Mouse (Mus musculus) ES-E14 (cell line): ENCODE measurements around the gene Fev. TPM values are rescaled to one million over a fixed set of nuclear protein-coding genes. Genes with fewer than 3 reads are reported as not detected.
A peak's percentile ranks its signal among the peaks of the same experiment; 100 is the strongest.

Source experiments
- DNase-seq: peaks from one replicate; pipeline ENCODE4 v3.0.0-alpha.2; 2013; ENCODE audit warnings: low read depth, low spot score
- H3K27ac ChIP-seq: 2 replicates; pipeline ENCODE4 v1.5.1; 2012; ENCODE audit warnings: low read depth, mild to moderate bottlenecking, low read length, moderate library complexity, mixed read lengths; ENCODE audit not compliant: poor library complexity, insufficient read depth, severe bottlenecking
- H3K36me3 ChIP-seq: 2 replicates; pipeline ENCODE4 v1.6.1; 2012; ENCODE audit warnings: mild to moderate bottlenecking, low read length, moderate library complexity, mixed read lengths; ENCODE audit not compliant: control insufficient read depth, poor library complexity, insufficient read depth, severe bottlenecking
- H3K4me1 ChIP-seq, 2 experiments: fragments of 150-350 bp in 1 of 2; sonication (generic) in 1 of 2; 2 replicates each; pipeline ENCODE4 v1.6.1; 2012; ENCODE audit warnings: low read length in 2 of 2, mild to moderate bottlenecking in 1 of 2, mixed read lengths in 1 of 2; ENCODE audit not compliant: control insufficient read depth in 2 of 2, insufficient read depth in 2 of 2, poor library complexity in 1 of 2
- H3K4me3 ChIP-seq, 2 experiments: fragments of 150-350 bp in 1 of 2; sonication (generic) in 1 of 2; 2 replicates each; pipeline ENCODE4 v1.5.1; 2012; ENCODE audit warnings: low read length in 2 of 2, low read depth in 1 of 2, mild to moderate bottlenecking in 1 of 2, mixed read lengths in 1 of 2; ENCODE audit not compliant: insufficient read depth in 1 of 2, poor library complexity in 1 of 2, severe bottlenecking in 1 of 2
- H3K9ac ChIP-seq: 2 replicates; pipeline ENCODE4 v1.6.1; 2012; ENCODE audit warnings: low read depth, mild to moderate bottlenecking, low read length, mixed read lengths; ENCODE audit not compliant: poor library complexity, insufficient read depth, severe bottlenecking
- H3K9me3 ChIP-seq: fragments of 150-350 bp; sonication (generic); 2 replicates; pipeline ENCODE4 v1.6.1; 2012; ENCODE audit warnings: low read depth, mild to moderate bottlenecking, low read length; ENCODE audit not compliant: control insufficient read depth, insufficient read depth
- CHD2 ChIP-seq: IDR thresholded peaks from 2 replicates; pipeline ENCODE4 v1.6.1; 2014; ENCODE audit warnings: mild to moderate bottlenecking, low read depth, low read length, inconsistent platforms
- HCFC1 ChIP-seq: IDR thresholded peaks from 2 replicates; pipeline ENCODE4 v1.6.1; 2012; ENCODE audit warnings: low read length, inconsistent platforms, borderline replicate concordance; ENCODE audit not compliant: insufficient read depth
- MAFK ChIP-seq: IDR thresholded peaks from 2 replicates; pipeline ENCODE4 v1.6.1; 2014; ENCODE audit warnings: mild to moderate bottlenecking, low read depth, low read length, inconsistent platforms; ENCODE audit not compliant: insufficient read depth
- ZC3H11A ChIP-seq: IDR thresholded peaks from 2 replicates; pipeline ENCODE4 v1.6.1; 2012; ENCODE audit warnings: low read depth, mild to moderate bottlenecking, inconsistent platforms, low read length, borderline replicate concordance
- ZNF384 ChIP-seq: IDR thresholded peaks from 2 replicates; pipeline ENCODE4 v1.6.1; 2012; ENCODE audit warnings: low read depth, low read length, inconsistent platforms
- in situ Hi-C, 2 experiments: fragments of 600-800 bp; cut with MboI; formaldehyde crosslinking; loops; one replicate each; pipeline ENCODE4 v1.15.1; 2025; ENCODE audit warnings: low sequenced_read_pairs in 2 of 2, inconsistent platforms in 1 of 2; ENCODE audit not compliant: unreplicated experiment in 2 of 2
- total RNA-seq: library from RNA; depleted of rRNA; stranded (reverse); fragments of 300-350 nt; gene quantifications from 2 replicates; pipeline ENCODE4 v1.2.3, GENCODE M21; 2012

Gene Fev
- total RNA-seq, 1 experiment: not detected

GRCm38 (mm10) chr1:74856439-74856720 is 28.8 kb downstream of the Fev start:
- Histone ChIP-seq H3K36me3 (no peaks in the 10 kb centered on the region), H3K9ac (no peak overlapping the region)
- in situ Hi-C loops: loop anchor here in 1 of 2 experiments (10.0 kb wide), 2 partner anchors 52 to 82 kb away; partner anchors contain the start of gene Wnt6

GRCm38 (mm10) chr1:74855651-74856438 is 29.4 kb downstream of the Fev start:
- in situ Hi-C loops: loop anchor here in 1 of 2 experiments (10.0 kb wide), 2 partner anchors 51 to 81 kb away; partner anchors contain the start of gene Wnt6
- no peaks in the 10 kb centered on the region for H3K36me3 ChIP-seq
- no peak for TF ChIP-seq MAFK
- no peak for TF ChIP-seq ZNF384
- TF ChIP-seq HCFC1: no peak
- no peak for TF ChIP-seq ZC3H11A
- TF ChIP-seq CHD2: no peak
- H3K27ac ChIP-seq: no peak overlapping the region
- DNase-seq: no peak
- no peak overlapping the region for H3K9ac ChIP-seq
- peak overlapping the region; percentile 37 to 75; a peak in 3 of 4 replicates for H3K4me3 ChIP-seq
- H3K4me1 ChIP-seq: peaks cover 5 to 36% of the 10 kb centered on the region in 2 experiments; a peak in 3 of 4 replicates
- no peaks in the 10 kb centered on the region for H3K9me3 ChIP-seq

More at GRCm38 (mm10) chr1:74856439-74856720, 28.8 kb downstream of the Fev start:
- no peaks in the 10 kb centered on the region for H3K9me3 ChIP-seq
- H3K4me1 ChIP-seq: peaks cover 5 to 32% of the 10 kb centered on the region in 2 experiments; a peak in 3 of 4 replicates
- peak overlapping the region; percentile 37 to 75; a peak in 3 of 4 replicates for H3K4me3 ChIP-seq
- DNase-seq: no peak
- TF ChIP-seq HCFC1 (no peak), ZC3H11A (no peak), MAFK (no peak), CHD2 (no peak), ZNF384 (no peak)
- H3K27ac ChIP-seq: no peak overlapping the region

- Histone ChIP-seq H3K27ac (no peak overlapping the region), H3K4me1 (peaks cover 5 to 42% of the 10 kb centered on the region in 2 experiments; a peak in 3 of 4 replicates), H3K9ac (peak overlapping the region; percentile 47), H3K4me3 (peak overlapping the region; percentile 70 to 75), H3K9me3 (no peaks in the 10 kb centered on the region), H3K36me3 (no peaks in the 10 kb centered on the region)
- no peak for TF ChIP-seq ZC3H11A
- no peak for TF ChIP-seq CHD2
- TF ChIP-seq ZNF384: no peak
- no peak for TF ChIP-seq HCFC1
- TF ChIP-seq MAFK: no peak
- in situ Hi-C loops: loop anchor here in 1 of 2 experiments (10.0 kb wide), 2 partner anchors 50 to 80 kb away; partner anchors contain the start of gene Wnt6
- DNase-seq: no peak
Observed at GRCm38 (mm10) chr1:74855156-74855555, 30.1 kb downstream of the Fev start.

- TF ChIP-seq ZNF384 (no peak), CHD2 (peak; percentile 92)
- Histone ChIP-seq H3K4me3 (peak within 1 kb of the TSS; percentile 73 to 75), H3K27ac (no peak within 1 kb of the TSS), H3K36me3 (no peaks in the 10 kb centered on the region), H3K9me3 (no peaks in the 10 kb centered on the region), H3K4me1 (peaks cover 5 to 42% of the 10 kb centered on the region in 2 experiments; a peak in 3 of 4 replicates), H3K9ac (peak within 1 kb of the TSS; percentile 47)
- DNase-seq: peak; percentile 97
- in situ Hi-C loops: loop anchor here in 1 of 2 experiments (10.0 kb wide), 2 partner anchors 50 to 80 kb away; partner anchors contain the start of gene Wnt6
Observed at GRCm38 (mm10) chr1:74854306-74855056, 30.7 kb downstream of the Fev start, which contains the start of gene Cdk5r2. Gene Cdk5r2 (plus strand): TSS chr1:74854934.
